Mouse (Mus musculus) lung, adult 2 months (tissue): ENCODE measurements around the gene Dennd1c. TPM values are rescaled to one million over a fixed set of nuclear protein-coding genes. Genes with fewer than 3 reads are reported as not detected.

Experiments
- DNase-seq: peaks from one replicate; pipeline ENCODE4 v3.0.0; 2022
- H3K4me1 ChIP-seq: fragments of 200-500 bp; 2 replicates; pipeline ENCODE4 v1.6.1; 2011; ENCODE audit warnings: low read length; ENCODE audit not compliant: control insufficient read depth, insufficient read depth
- H3K4me3 ChIP-seq: fragments of 200-500 bp; replicated peaks from 2 replicates; pipeline ENCODE3; 2011; ENCODE audit warnings: low read depth, mild to moderate bottlenecking, control low read depth, low read length; ENCODE audit errors: extremely low read depth
- CTCF ChIP-seq: fragments of 200-500 bp; IDR thresholded peaks from 2 replicates; pipeline ENCODE4 v1.5.1; 2011; ENCODE audit warnings: mild to moderate bottlenecking, low read length, control low read depth; ENCODE audit not compliant: insufficient read depth
- POLR2A ChIP-seq: fragments of 200-500 bp; IDR thresholded peaks from 2 replicates; pipeline ENCODE4 v1.6.1; 2011; ENCODE audit warnings: low read depth, mild to moderate bottlenecking, control low read depth, low read length, borderline replicate concordance; ENCODE audit errors: extremely low read depth
- WGBS: fragments of 180-500 bp; shearing (Covaris S2); methylation state at CpG from one replicate; pipeline ENCODE4 v1.1.7; 2018; 5-methylcytosine and 5-hydroxymethylcytosine counted together
- polyA plus RNA-seq: library from polyadenylated mRNA; depleted of rRNA; stranded (reverse); fragments of >200 nt; gene quantifications from 2 replicates; pipeline ENCODE4 v1.2.3, GENCODE M21; 2012

Gene Dennd1c
- polyA plus RNA-seq, 1 experiment: 18.1 TPM

DNA sequence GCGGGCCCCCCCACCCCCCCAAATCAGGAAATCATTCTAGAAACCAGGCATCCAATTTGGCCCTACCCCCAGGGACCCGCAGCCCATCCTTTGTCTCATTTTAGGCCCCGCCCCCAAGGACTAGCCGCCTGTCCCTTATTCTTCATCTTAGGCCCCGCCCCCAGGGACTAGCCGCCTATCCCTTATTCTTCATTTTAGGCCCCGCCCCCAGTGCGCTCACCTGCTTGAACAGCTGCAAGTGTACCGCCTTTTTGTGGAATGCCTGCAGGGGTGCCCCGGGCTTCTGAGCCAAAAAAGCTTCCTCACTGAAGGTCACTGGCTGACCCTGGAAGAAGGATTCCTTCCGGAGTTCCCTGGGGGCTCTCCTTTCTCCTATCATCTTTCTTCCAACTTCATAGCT, 7.6 kb downstream of the Dennd1c start:
- DNase-seq: peak; percentile 33
- 18% methylated on average over 11 of the region's 11 CpGs for WGBS
- Histone ChIP-seq H3K4me1 (no peaks in the 10 kb centered on the region), H3K4me3 (no peak overlapping the region)
- TF ChIP-seq POLR2A (no peak), CTCF (no peak)

DNA sequence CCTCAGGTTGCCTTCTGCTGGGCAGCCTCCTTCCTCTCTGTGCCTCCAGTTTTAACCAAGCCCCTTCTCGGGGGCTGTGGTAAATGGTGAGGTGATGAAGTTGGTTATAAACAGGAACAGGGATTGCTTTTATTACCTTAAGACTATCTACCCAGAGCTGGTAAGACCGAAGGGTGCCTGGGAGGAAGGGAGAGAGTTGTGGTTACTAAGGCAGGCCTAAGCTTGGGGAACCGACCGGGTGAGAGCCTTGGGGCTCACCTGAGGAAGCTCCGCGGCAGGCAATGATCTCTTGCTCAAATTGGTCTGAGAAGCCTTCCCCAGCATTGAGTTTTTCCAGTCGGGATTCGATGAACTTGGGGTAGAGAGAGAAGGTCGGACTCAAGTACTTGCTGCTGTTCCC, 8.0 kb downstream of the Dennd1c start:
- no peak overlapping the region for H3K4me3 ChIP-seq
- TF ChIP-seq CTCF: no peak
- no peak for TF ChIP-seq POLR2A
- no peak for DNase-seq
- H3K4me1 ChIP-seq: no peaks in the 10 kb centered on the region
- 21% methylated on average over 9 of the region's 9 CpGs for WGBS

DNA sequence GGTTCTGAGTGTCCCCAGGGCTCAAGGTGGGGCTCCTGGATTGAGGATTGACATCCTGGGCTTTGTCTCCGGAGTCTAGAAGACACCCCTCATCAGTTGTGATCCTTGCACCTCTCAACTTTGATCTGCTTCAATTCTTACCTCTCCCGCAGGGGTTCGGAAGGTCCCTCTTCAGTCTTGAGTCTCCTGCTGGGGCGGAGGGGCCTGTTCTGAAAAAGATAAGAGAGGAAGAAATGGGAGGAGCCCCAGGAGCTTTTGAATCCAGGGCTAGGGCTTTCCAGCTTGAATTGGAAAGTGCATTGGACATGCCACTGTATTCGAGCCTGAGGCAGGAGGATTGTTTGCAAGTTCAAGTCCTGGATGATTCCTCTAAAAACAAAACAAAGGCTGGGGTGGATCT, 11.4 kb downstream of the Dennd1c start:
- H3K4me3 ChIP-seq: no peak overlapping the region
- DNase-seq: no peak
- TF ChIP-seq POLR2A: no peak
- TF ChIP-seq CTCF: no peak
- no peaks in the 10 kb centered on the region for H3K4me1 ChIP-seq
- 53% methylated on average over 5 of the region's 5 CpGs for WGBS

DNA sequence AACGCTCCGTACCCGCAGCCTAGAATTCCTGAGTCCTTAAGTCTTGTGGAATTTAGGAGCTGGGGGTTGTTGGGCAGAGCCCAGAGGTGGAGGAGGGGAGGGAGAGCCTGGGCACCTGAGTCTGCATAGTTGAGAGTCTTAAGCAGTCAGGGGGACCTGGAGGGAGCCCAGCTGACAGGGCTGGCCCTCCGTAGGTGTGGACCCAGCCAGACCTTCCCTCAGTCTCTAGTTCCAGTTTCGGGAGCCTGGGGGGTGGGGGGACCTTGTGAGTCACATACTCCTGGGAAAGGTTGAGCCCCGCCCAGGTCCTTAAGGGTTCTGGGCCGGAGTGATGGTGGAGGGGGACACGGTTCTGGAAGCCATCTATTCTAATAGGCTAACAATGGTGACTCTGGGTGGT, 15.3 kb downstream of the Dennd1c start:
- WGBS: 21% methylated on average over 8 of the region's 8 CpGs
- Histone ChIP-seq H3K4me1 (peaks cover 4% of the 10 kb centered on the region), H3K4me3 (peak overlapping the region; percentile 30)
- TF ChIP-seq CTCF (no peak), POLR2A (no peak)
- peak; percentile 45 for DNase-seq

DNA sequence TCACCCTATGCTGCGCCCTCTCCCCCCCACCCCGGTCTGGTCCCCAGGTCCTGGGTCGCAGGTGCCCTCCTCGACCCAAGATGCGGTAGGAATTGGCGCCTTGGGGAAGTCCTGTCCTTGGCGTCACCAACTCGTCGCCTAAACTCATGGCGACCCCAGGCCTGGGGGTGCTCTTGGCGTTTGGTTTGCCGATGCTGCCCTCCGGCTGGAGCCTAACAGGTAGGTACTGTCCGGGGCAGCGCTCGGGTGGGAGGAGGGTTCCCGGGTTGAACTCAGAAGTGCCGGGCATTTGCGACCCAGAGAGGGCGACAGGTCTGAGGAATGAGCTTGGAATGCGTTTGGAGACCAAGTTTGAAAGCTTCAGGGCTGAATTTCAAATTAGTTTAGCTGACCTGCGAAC, 15.8 kb downstream of the Dennd1c start:
- no peak for DNase-seq
- Histone ChIP-seq H3K4me1 (peaks cover 4% of the 10 kb centered on the region), H3K4me3 (peak overlapping the region; percentile 73)
- TF ChIP-seq CTCF (no peak), POLR2A (no peak)
- 3% methylated on average over 22 of the region's 22 CpGs for WGBS

DNA sequence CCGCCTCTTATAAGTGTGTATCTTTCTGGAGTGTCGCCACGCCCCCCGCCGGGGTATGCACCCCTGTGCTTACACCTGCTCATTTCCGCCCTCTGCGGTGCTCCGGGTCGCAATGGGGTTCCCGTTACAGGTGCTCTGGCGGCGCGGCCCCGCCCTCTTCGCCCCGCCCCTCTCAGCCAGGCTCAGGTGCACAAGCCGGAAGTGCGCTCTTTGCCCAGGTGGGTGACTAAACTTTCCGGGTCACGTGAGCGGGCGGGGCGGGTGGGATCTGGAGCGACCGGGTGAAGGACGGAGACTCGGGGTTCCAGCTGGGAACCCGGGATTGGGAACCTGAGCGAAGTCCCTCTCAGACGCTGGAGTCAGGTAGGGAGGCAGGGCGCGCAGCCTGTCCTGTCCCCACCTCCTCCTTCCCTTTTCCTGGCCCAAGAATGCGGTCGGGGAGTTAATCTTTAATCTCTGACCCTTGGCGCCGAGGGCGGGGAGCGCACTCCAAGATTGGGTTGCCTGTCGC, 16.2 kb downstream of the Dennd1c start:
- peak; percentile 75 for DNase-seq
- Histone ChIP-seq H3K4me3 (peak overlapping the region; percentile 73), H3K4me1 (peaks cover 4% of the 10 kb centered on the region)
- 1% methylated on average over 39 of the region's 39 CpGs for WGBS
- TF ChIP-seq POLR2A (peak; percentile 55; the same call in 1 of the 2 replicates), CTCF (no peak)

DNA sequence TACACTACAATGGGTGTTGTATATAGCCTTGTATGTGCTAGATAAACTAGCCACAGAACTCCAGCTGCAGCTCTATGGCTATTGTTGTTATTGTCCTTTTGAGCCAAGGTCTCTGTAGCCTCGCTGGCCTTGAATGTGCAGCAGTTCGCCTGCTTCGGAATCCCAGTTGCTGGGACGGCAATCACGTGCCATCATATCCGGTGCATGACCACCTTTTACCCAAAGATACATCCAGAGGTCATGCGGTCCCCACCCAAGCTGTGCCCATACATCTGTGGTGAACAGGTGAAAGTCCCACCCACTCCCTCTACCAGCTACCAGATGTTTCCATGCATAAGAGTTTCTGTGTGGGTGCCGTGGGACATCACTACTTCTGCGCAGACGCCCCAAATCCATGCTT, 17.2 kb downstream of the Dennd1c start:
- WGBS: 35% methylated on average over 10 of the region's 10 CpGs
- Histone ChIP-seq H3K4me1 (peaks cover 4% of the 10 kb centered on the region), H3K4me3 (no peak overlapping the region)
- TF ChIP-seq POLR2A: no peak
- TF ChIP-seq CTCF: no peak
- peak; percentile 26 for DNase-seq

DNA sequence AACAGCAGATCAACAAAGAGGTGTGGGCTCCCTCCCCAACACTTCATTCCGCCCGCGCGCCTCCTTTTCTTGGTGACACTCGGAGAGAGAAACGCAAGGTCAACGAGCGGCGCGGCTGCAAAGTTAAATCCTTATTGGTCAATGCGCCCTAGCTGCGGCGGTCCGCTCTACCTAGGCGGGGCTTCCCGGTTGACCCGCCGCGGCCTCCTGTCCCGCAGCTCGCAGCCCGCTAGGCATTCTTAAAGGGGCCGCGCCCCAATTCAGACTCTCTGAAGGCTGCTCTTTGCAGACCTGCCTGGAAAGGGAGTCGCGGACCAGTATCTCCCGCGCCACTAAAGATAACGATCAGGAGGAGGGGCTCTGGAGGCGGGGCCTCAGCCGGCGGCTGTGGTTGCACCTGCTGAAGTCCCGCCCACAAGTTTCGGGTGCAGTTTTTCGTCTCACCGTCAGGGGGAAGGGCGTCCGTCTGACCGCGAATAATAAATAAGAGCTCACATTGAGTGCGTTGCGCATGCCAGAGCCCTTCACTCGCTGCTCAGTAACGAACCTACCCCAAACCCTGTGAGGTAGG, 18.0 kb downstream of the Dennd1c start:
- peak overlapping the region; percentile 78 for H3K4me3 ChIP-seq
- DNase-seq: peak; percentile 99
- TF ChIP-seq CTCF (peak; percentile 66), POLR2A (peak; percentile 65; the same call in 1 of the 2 replicates)
- WGBS: under 1% methylated on average over 44 of the region's 44 CpGs
- H3K4me1 ChIP-seq: peaks cover 4% of the 10 kb centered on the region

DNA sequence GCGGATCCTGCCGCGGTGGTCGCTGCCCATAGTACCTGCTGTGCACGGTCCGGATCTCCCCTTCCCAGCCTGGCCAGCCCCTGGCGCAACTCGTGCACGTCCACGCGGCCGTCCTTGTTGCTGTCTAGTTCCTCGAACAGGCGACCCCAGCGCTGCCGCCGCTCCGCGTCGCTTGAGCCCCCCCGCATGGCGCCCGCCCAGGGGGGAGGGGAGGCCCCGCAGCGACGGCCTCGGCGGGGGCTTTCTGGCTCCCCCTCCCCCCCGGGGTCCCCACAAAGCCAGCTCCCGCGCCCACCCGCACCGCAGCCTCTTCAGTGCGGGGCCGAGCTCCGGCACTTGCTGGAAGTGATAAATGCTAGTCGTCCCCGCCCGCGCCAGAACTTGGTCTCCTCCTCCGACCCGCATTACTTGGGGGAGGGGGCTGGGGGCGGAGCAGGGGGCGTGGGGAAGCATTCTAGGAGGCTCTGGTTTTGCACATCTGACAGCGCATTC, 18.8 kb downstream of the Dennd1c start, which contains the start of gene Slc25a23:
TSS of gene Slc25a23 (minus strand) at position 378 of the 492 bp plus-strand sequence.
- peak; percentile 3; the same call in 1 of the 2 replicates for TF ChIP-seq POLR2A
- no peak for TF ChIP-seq CTCF
- Histone ChIP-seq H3K4me1 (peaks cover 4% of the 10 kb centered on the region), H3K4me3 (peak within 1 kb of the TSS; percentile 78)
- peak; percentile 62 for DNase-seq
- WGBS: 1% methylated on average over 36 of the region's 45 CpGs
